Mouse (Mus musculus): ENCODE results near the gene Gkn2. TPM values are rescaled to one million over a fixed set of nuclear protein-coding genes. Genes with fewer than 3 reads are reported as not detected.

Gene Gkn2
- not detected in 2 replicates for polyA plus RNA-seq (2015; fragmentation: Nextera tagmentation; extraction: Ambion mirVana)

GRCm38 (mm10) chr6:87373057-87373456 is at the start of gene Gkn2:
Gene Gkn2, plus strand, starts transcription at chr6:87373357.
- Histone ChIP-seq H3K4me2 (no peak within 1 kb of the TSS), H3K27me3 (no peaks in the 10 kb centered on the region), H3K36me3 (no peaks in the 10 kb centered on the region), H3K9ac (no peak within 1 kb of the TSS), H3K9me3 (no peaks in the 10 kb centered on the region), H3K4me1 (replicated peaks) (no peaks in the 10 kb centered on the region), H3K4me3 (no peak within 1 kb of the TSS), H3K27ac (replicated peaks) (no peak within 1 kb of the TSS)
- 90% methylated on average over 9 of the region's 9 CpGs for WGBS
- no peak for ATAC-seq (ENCODE audit: low read depth)

DNA sequence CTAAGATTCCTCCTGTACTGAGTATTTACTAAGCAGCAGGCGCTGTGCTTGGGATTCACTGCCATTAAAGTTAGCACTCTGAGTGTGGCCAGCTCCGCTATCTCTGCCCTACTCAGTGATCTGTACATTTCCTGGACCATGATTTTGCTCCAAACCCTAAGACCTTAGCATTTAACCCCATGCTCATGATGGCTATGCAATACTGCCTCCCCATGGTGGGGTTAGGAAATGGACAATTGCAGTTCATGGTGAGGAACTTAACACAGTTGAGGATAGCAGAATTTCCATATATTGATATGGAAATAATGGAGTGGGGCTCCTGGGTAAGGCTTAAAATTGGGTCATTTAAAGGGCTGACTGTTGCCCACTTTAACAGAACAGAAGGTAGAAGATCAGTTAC is 49.8 kb upstream of the Gkn2 start:
- Histone ChIP-seq H3K27me3 (no peaks in the 10 kb centered on the region), H3K9ac (no peak overlapping the region), H3K4me2 (no peak overlapping the region), H3K4me1 (replicated peaks) (peaks cover 4% of the 10 kb centered on the region; the same call in 1 of the 2 replicates), H3K36me3 (no peaks in the 10 kb centered on the region), H3K27ac (replicated peaks) (no peak overlapping the region), H3K4me3 (no peak overlapping the region), H3K9me3 (no peaks in the 10 kb centered on the region)
- ATAC-seq (ENCODE audit: low read depth): no peak
- 90% methylated on average over 2 of the region's 2 CpGs for WGBS

DNA sequence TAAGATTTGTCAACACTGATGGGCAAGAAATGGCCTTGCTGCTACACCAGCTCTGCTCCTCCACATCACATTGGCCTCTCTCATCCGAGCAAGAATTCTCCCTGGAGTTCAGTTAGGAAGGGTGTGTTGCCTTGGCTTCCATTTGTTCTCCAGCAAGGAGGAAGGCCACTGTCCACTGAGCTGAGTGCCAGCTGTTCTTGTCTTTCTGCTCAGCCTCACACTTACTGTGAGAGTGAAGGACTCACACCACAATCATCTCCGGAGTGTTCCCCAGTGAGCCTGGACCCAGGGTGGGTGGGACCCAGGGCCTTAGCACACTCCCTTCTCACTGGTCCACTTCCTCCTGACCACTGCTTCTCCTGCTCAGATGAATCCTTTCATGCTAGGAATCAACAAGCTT is 46.2 kb upstream of the Gkn2 start:
- H3K9me3 ChIP-seq: no peaks in the 10 kb centered on the region
- 83% methylated on average over 2 of the region's 2 CpGs for WGBS
- H3K27ac ChIP-seq (replicated peaks): no peak overlapping the region
- H3K36me3 ChIP-seq: no peaks in the 10 kb centered on the region
- H3K27me3 ChIP-seq: no peaks in the 10 kb centered on the region
- ATAC-seq (ENCODE audit: low read depth): no peak
- H3K9ac ChIP-seq: no peak overlapping the region
- peaks cover 21% of the 10 kb centered on the region for H3K4me1 ChIP-seq (replicated peaks)
- H3K4me2 ChIP-seq: no peak overlapping the region
- H3K4me3 ChIP-seq: no peak overlapping the region

DNA sequence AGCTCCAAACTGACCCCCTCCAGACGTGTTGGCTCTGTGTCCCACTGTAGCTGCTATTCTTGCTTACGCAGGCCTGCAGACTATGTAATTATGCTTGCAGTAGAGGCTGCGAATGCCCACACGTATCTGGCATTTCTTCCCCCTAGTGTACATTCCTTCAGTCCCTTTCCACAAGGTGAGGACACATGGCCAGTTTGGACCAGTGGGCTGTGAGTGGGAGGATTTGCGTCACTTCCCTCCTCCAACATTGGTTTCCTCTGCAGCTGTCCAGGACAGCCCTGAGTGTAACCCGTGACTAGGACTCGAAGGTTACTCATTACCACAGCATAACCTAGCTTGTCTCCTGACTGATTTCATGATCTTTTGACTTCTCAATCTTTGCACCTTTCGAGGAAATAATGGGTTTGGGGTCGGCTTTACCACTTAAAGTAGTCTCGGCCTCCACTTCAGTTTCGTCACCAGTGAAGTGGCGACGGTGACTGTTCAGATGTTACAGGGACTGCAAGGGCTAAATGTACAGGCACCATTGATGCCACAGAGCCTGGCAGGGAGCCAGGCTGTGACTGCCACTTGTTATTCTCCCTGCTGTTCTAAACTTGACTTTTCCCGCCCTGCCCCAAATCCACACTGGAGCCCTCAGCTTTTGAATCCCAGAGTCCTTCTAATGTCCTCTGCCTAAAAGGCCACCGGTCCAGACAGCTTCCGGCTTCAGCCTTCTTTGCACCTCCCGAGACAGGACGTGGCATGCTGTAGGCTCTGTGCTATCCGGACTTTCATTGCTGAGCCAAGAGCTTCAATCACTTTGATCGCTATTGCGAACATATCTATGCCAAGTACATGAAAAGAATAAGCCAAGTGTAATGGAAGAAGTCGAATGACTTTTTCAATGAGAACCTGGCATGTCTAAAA is 44.6 kb upstream of the Gkn2 start:
- no peaks in the 10 kb centered on the region for H3K27me3 ChIP-seq
- no peak overlapping the region for H3K4me2 ChIP-seq
- no peaks in the 10 kb centered on the region for H3K9me3 ChIP-seq
- H3K27ac ChIP-seq (replicated peaks): no peak overlapping the region
- no peak overlapping the region for H3K9ac ChIP-seq
- ATAC-seq (ENCODE audit: low read depth): no peak
- 74% methylated on average over 22 of the region's 22 CpGs for WGBS
- no peak overlapping the region for H3K4me3 ChIP-seq
- H3K4me1 ChIP-seq (replicated peaks): peaks cover 30% of the 10 kb centered on the region
- H3K36me3 ChIP-seq: no peaks in the 10 kb centered on the region

GRCm38 (mm10) chr6:87332380-87332779 is 40.8 kb upstream of the Gkn2 start:
- Histone ChIP-seq H3K27ac (replicated peaks) (no peak overlapping the region), H3K4me3 (no peak overlapping the region), H3K4me2 (peak overlapping the region; percentile 89), H3K27me3 (peaks cover 12% of the 10 kb centered on the region; the same call in 1 of the 2 replicates), H3K4me1 (replicated peaks) (peaks cover 48% of the 10 kb centered on the region), H3K9me3 (no peaks in the 10 kb centered on the region), H3K36me3 (no peaks in the 10 kb centered on the region), H3K9ac (no peak overlapping the region)
- no peak for ATAC-seq (ENCODE audit: low read depth)
- 86% methylated on average over 2 of the region's 2 CpGs for WGBS

GRCm38 (mm10) chr6:87334361-87335090 is 38.6 kb upstream of the Gkn2 start:
- no peak for ATAC-seq (ENCODE audit: low read depth)
- peak overlapping the region; percentile 89 for H3K4me2 ChIP-seq
- H3K4me3 ChIP-seq: peak overlapping the region; percentile 74
- peak overlapping the region; percentile 87 for H3K9ac ChIP-seq
- no peaks in the 10 kb centered on the region for H3K36me3 ChIP-seq
- H3K27me3 ChIP-seq: peaks cover 12% of the 10 kb centered on the region; the same call in 1 of the 2 replicates
- peak overlapping the region; percentile 71 for H3K27ac ChIP-seq (replicated peaks)
- WGBS: 9% methylated on average over 11 of the region's 11 CpGs
- H3K9me3 ChIP-seq: no peaks in the 10 kb centered on the region
- peaks cover 37% of the 10 kb centered on the region for H3K4me1 ChIP-seq (replicated peaks)

DNA sequence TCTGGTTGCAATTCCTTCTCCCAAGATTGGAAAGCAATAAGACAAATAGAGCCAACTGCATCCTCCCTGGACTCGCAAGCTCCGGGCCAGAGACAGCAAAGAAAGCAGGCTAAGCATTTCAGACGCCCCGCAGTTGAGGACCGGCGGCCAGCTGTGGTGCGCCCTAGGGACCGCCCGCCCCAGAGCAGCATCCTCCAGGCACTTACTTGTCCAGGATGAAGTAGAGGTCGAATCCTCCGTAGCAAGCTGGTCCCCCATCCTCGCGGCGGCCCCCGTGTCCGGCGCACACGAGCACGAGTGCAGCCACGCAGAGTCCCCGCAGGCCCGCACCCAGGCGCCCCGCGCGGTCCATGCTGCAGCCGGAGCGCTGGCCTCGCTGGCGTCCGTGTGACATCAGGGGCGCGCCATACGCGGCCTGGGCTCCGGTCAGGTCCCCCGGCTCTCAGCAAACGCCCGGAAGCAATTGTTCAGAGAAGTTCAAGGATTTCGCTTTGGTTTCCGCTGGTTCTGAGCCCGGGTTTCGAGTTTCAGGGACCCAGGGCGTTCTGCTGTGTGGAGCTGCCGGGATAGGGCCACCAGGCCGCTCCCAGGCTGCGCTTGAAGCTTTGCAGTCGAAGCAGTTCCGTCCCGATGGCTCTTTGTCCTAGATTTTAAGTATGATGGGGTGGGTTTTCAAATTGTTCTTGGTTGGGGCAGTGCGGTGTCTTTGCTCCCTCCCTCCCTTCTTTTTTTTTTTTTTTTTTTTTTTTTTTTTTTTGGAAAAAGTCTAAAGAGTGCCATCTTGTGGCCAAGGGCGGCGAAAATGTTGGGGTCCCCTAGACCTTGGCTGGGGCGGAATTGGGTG is 37.8 kb upstream of the Gkn2 start, which contains the start of gene Antxr1:
Gene Antxr1, minus strand, starts transcription at position 731 of the 844 bp plus-strand sequence.
- H3K27ac ChIP-seq (replicated peaks): peak within 1 kb of the TSS; percentile 71
- no peaks in the 10 kb centered on the region for H3K9me3 ChIP-seq
- peaks cover 12% of the 10 kb centered on the region; the same call in 1 of the 2 replicates for H3K27me3 ChIP-seq
- peak within 1 kb of the TSS; percentile 74 for H3K4me3 ChIP-seq
- H3K4me1 ChIP-seq (replicated peaks): peaks cover 34% of the 10 kb centered on the region
- whole genome bisulfite sequencing: under 1% methylated on average over 54 of the region's 54 CpGs
- H3K36me3 ChIP-seq: no peaks in the 10 kb centered on the region
- peak; percentile 81 for ATAC-seq (ENCODE audit: low read depth)
- H3K4me2 ChIP-seq: peak within 1 kb of the TSS; percentile 89
- peak within 1 kb of the TSS; percentile 87 for H3K9ac ChIP-seq

GRCm38 (mm10) chr6:87335935-87336295 is 37.2 kb upstream of the Gkn2 start:
- Histone ChIP-seq H3K9ac (no peak overlapping the region), H3K27me3 (peaks cover 12% of the 10 kb centered on the region; the same call in 1 of the 2 replicates), H3K4me2 (peak overlapping the region; percentile 89), H3K27ac (replicated peaks) (no peak overlapping the region), H3K4me3 (no peak overlapping the region), H3K9me3 (no peaks in the 10 kb centered on the region), H3K36me3 (no peaks in the 10 kb centered on the region), H3K4me1 (replicated peaks) (peaks cover 33% of the 10 kb centered on the region)
- WGBS: 36% methylated on average over 6 of the region's 6 CpGs
- ATAC-seq (ENCODE audit: low read depth): no peak

- H3K4me3 ChIP-seq: no peak within 1 kb of the TSS
- H3K36me3 ChIP-seq: no peaks in the 10 kb centered on the region
- H3K4me2 ChIP-seq: no peak within 1 kb of the TSS
- WGBS: 88% methylated on average over 8 of the region's 8 CpGs
- no peaks in the 10 kb centered on the region for H3K27me3 ChIP-seq
- no peak within 1 kb of the TSS for H3K9ac ChIP-seq
- no peak for ATAC-seq (ENCODE audit: low read depth)
- no peak within 1 kb of the TSS for H3K27ac ChIP-seq (replicated peaks)
- H3K9me3 ChIP-seq: no peaks in the 10 kb centered on the region
- H3K4me1 ChIP-seq (replicated peaks): 0 out of 2 replicates have a peak, but pooled peaks cover 3% of the 10 kb centered on the region
Observed at GRCm38 (mm10) chr6:87350829-87351228, 22.3 kb upstream of the Gkn2 start, which contains the start of gene Gkn1. Gene Gkn1, minus strand, starts transcription at chr6:87350942.

DNA sequence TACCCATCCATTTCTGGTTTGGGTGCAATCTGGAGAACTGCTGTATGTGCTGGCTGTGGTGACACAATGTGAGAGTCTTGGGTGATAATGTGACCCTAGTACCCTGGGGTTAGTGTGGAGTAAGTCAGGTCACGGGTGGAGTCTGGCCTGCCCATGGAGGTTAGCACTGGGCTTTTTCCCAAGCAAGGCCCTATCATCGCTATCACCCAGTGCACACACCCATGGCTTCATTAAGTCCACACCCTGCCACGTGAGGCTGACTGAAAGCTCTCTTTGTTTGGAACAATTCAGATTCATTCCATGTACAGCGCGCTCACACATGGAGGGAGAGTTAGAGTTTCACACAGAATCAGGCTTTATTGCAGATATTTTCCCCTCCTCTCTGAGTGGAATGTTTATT is 18.7 kb upstream of the Gkn2 start:
- no peak overlapping the region for H3K9ac ChIP-seq
- H3K4me3 ChIP-seq: no peak overlapping the region
- no peaks in the 10 kb centered on the region for H3K27me3 ChIP-seq
- H3K36me3 ChIP-seq: no peaks in the 10 kb centered on the region
- no peak for ATAC-seq (ENCODE audit: low read depth)
- 0 out of 2 replicates have a peak, but pooled peaks cover 3% of the 10 kb centered on the region for H3K9me3 ChIP-seq
- H3K27ac ChIP-seq (replicated peaks): no peak overlapping the region
- H3K4me1 ChIP-seq (replicated peaks): 0 out of 2 replicates have a peak, but pooled peaks cover 3% of the 10 kb centered on the region
- 65% methylated on average over 5 of the region's 5 CpGs for WGBS
- no peak overlapping the region for H3K4me2 ChIP-seq

- no peaks in the 10 kb centered on the region for H3K36me3 ChIP-seq
- H3K9me3 ChIP-seq: no peaks in the 10 kb centered on the region
- H3K4me3 ChIP-seq: no peak overlapping the region
- no peak overlapping the region for H3K27ac ChIP-seq (replicated peaks)
- H3K4me2 ChIP-seq: no peak overlapping the region
- ATAC-seq (ENCODE audit: low read depth): no peak
- H3K4me1 ChIP-seq (replicated peaks): no peaks in the 10 kb centered on the region
- H3K27me3 ChIP-seq: no peaks in the 10 kb centered on the region
- no peak overlapping the region for H3K9ac ChIP-seq
- WGBS: 93% methylated on average over 5 of the region's 5 CpGs
Observed at GRCm38 (mm10) chr6:87369223-87369622, 3.9 kb upstream of the Gkn2 start.

Data from neural tube, embryonic 13.5 days (tissue).